Mouse (Mus musculus): ENCODE measurements at regions not wholly inside any gene's neighbourhood (a gene's known extent, or its start where the extent isn't known, plus 50 kb on each side); places are given as distances from the start of the nearest gene placed in this dataset.
A peak's percentile ranks its signal among the peaks of the same experiment; 100 is the strongest.
"Not testable (repeated sequence)": the region's sequence is repeated elsewhere in the genome, so short reads cannot be mapped to it uniquely, and the experiment has no call there.

GRCm38 (mm10) chr14:47920638-47921347, 199.8 kb upstream of the Peli2 start:
- DNase-seq (ENCODE audit: low spot score in 2 of 2): no peak

GRCm38 (mm10) chr14:47921811-47922277, 198.8 kb upstream of the Peli2 start:
- no peak for DNase-seq (ENCODE audit: low spot score in 2 of 2)

DNA sequence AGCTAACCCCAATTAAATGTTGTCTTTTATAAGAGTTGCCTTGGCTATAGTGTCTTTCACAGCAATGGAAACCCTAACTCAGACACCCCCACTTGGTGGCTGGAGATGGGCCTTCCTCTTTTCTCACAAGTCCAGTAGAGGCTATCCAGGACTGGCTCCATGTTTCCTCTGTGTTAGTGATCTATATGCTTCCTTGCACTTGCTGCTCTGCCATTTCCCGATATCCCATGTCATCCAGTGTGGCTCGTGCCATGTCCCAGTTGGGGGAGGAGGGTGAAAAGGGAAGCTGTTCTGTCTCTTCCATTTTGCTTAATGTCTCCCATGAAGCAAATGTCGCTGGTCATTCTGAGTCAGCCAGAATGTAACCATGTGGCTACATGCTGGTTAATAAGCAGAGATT, 194.2 kb upstream of the Peli2 start:
- no peak for DNase-seq (ENCODE audit: low spot score in 2 of 2)

DNA sequence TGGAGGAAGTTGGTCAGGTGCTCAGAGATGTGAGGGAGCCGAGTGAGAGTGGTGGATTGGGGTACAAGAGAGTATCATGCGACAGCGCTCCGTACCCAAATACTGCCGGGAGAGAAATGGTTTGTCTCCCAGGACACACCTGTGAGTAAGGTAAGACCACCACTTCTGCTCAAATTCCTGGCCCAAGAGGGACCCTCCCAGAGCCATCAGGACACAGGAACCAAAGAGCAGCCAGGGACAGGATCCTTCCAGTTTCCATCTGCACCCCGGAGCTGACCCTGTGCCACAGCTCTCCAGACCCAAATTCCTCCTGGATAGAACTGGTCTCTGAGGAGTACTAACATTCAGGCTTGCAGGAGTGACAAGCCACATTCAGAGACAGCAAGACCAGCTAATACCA, 185.2 kb upstream of the Peli2 start:
- DNase-seq (ENCODE audit: low spot score in 2 of 2): no peak

DNA sequence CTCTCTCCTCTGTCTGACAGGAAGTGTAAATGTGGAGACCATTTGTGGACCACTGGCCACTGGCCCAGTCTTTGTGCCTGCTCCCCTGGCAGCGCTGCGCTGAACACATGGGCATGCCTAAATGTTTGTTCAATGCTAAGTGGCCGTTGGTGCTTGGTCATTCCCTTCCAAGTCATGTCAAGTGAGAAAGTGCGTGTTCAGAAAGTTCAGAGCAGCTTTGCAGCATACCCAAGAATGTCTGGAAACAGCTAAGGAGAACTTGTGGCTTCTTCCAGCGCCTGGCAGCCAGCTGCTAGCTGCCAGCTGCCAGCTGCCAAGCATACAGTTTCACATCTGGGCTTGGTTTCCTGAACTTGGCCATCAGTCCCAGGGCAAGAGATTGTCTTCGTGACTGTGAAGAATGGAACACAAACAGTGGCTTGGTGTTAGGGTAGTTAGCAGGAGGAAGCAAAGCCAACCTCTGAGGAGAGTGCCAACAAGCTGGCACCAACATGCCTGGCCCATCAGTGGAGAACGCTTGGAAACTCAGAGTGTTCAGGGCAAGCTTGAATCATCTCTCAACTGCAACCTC, 183.5 kb upstream of the Peli2 start:
- peak; percentile 37 to 65 for DNase-seq (ENCODE audit: low spot score in 2 of 2)

- DNase-seq (ENCODE audit: low spot score in 2 of 2): no peak
Observed at GRCm38 (mm10) chr14:47939781-47940590, 180.6 kb upstream of the Peli2 start.

DNA sequence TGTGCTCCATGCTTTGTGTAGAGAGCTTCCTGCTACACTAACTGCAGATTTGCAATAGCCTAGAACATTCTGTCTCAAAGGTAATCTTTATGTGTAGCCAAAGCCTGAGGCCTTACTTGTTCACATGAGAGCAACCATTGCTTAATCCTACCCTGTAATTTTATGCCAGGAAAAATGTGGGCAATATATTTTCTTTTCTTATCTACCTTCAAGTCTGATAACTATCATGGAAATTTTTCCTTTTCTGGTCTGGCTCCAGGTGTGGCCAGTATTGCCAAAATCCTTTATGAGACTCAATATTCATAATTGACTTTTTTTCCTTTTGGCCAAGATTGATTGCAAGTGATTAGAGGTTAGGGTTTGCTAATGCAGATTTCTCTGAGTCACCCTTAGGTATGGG, 178.0 kb upstream of the Peli2 start:
- no peak for DNase-seq (ENCODE audit: low spot score in 2 of 2)

- no peak for DNase-seq (ENCODE audit: low spot score in 2 of 2)
Observed at GRCm38 (mm10) chr14:47944595-47944994, 176.0 kb upstream of the Peli2 start.

- no peak for DNase-seq (ENCODE audit: low spot score in 2 of 2)
Observed at GRCm38 (mm10) chr14:47951041-47951440, 169.6 kb upstream of the Peli2 start.

DNA sequence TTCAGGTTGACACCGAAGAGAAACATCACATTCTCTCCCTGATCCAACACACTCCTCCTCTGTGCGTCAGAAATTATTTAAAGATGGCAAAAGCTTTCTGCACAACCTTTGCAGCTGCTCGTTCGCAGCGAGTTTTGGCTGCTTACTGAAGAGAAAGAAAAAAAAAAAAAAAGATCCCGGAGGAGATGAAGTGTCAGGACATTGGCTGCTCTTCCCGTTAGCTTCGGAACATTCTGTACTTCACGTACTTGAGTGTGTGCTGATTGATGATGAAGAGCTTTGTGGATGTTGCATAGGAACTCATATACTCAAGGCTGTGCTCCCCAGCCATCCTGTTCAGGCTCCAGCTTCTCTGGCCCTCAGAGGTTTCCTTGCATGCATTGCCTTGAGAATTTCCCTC, 162.5 kb upstream of the Peli2 start:
- DNase-seq (ENCODE audit: low spot score in 2 of 2): no peak

- DNase-seq (ENCODE audit: low spot score in 2 of 2): peak in 1 of 2 experiments; percentile 49
Observed at GRCm38 (mm10) chr14:47959366-47960280, 161.0 kb upstream of the Peli2 start.

GRCm38 (mm10) chr14:47964806-47965205, 155.8 kb upstream of the Peli2 start:
- DNase-seq (ENCODE audit: low spot score in 2 of 2): not testable (repeated sequence)

- no peak for DNase-seq (ENCODE audit: low spot score in 2 of 2)
Observed at GRCm38 (mm10) chr14:47969871-47970270, 150.8 kb upstream of the Peli2 start.

DNA sequence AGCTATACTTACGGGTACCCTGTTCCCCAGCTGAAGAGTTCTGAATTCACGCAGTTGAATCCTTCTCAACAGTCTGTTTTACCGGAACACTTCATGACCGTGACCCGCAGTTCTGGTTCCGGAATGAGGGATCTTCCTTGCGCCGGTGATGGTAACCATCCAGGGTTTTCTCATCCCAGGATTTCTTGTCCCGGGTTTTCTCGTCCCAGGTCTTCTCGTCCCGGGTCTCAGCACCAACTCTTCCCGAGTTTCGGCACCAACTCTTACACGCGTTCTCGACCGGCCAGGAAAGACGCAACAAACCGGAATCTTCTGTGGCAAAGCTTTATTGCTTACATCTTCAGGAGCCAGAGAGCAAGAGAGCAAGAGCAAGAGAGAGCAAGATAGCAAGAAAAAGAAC, 147.5 kb upstream of the Peli2 start:
- not testable (repeated sequence) for DNase-seq (ENCODE audit: low spot score in 2 of 2)

GRCm38 (mm10) chr14:47982993-47983740, 137.5 kb upstream of the Peli2 start:
- DNase-seq (ENCODE audit: low spot score in 2 of 2): no peak

DNA sequence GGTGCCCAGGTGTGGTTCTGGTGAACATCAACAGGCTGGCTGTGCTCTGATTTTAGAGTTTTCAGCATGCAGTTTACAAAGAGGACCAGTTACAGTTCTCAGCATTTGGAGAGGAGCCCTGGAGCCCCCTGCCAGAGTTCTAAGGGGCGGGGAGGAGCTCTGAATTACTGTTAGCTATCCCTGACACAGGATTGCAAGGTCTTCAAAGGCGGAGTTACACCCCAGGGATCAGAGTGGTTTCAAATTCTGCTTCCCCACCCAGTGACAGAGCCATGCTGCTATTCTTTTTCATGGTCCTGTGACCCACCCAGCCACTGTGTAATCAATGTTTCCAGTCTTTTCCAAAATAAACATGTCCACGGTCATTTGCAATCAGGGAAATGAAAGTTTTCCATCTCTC, 134.1 kb upstream of the Peli2 start:
- DNase-seq (ENCODE audit: low spot score in 2 of 2): no peak

GRCm38 (mm10) chr14:47986941-47987340, 133.7 kb upstream of the Peli2 start:
- no peak for DNase-seq (ENCODE audit: low spot score in 2 of 2)

DNA sequence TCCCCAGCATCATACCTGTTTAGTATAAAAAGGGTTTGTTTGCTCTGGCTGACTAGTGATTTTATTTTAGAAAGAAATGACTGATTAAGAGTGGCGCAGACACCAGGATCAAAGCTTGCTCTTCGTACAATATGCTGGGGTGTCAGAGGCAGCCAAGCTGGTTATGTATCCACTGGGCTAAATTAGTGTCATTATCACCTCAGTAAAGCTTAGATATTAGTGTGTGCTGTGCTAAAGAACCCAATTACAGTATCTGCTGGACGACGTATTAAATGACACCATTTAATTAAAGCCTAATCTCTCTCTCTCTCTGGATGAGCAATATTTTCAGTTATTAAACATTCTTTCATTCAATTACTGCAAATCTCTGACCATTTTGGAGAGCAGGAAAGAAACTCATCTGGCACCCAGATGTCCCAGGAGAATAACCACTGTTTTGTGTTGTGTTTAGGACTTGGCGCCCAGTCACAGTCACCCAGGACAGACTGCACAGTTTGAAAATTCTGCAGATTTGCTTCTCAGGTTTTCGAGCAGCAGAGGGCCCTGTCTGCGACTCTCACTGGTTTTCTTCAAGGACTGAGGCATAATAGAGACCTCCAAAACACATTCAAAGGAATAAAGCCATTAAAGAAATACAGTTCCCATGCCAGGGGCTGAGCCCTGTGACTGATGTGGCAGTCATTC, 133.1 kb upstream of the Peli2 start:
- DNase-seq (ENCODE audit: low spot score in 2 of 2): peak in 1 of 2 experiments; percentile 18

DNA sequence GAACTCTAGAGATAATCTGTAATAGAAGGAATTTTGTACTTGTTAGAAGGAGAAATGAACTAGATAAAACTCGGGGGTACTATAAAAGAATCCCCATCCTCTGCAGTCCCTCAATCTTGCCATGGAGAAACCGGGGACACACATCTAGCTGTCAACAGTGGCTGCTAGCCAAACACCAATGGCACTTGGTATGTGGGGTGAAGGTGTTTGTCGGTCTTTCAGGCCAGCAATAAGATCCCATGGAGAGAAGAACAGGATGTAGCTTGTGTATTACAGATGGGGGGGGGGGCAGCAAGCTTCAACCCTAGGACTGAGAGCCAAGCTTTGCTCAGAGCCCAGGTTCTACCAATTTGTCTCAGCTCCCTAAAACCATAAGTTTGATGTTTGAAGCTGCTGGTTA, 132.5 kb upstream of the Peli2 start:
- no peak for DNase-seq (ENCODE audit: low spot score in 2 of 2)

DNA sequence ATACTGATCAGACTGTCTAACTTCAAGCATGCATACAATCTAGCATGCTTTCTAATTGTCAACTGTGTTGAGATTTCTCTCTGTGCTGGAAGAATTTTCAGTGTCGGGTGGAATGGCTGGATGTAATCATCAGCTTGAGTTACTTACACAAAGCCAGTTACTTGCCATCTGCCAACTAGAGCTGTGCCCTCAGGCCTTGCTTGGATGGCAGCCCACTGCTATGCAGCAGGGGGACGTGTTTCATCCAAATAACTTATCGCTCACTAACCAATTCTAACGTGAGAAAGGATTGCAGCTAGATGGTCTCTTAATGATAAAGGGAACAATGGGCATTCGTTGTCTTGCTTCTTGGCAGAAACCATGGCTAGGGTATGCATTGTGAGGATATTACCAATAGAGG, 131.3 kb upstream of the Peli2 start:
- DNase-seq (ENCODE audit: low spot score in 2 of 2): peak in 1 of 2 experiments; percentile 18

All from layer of hippocampus, postnatal 14 days (tissue).